Mouse (Mus musculus) ES-Bruce4 (cell line): ENCODE results near the gene 5730522E02Rik. TPM values are rescaled to one million over a fixed set of nuclear protein-coding genes. Genes with fewer than 3 reads are reported as not detected.
A peak's percentile ranks its signal among the peaks of the same experiment; 100 is the strongest.

Source experiments
- H3K27ac ChIP-seq: 2 replicates; pipeline ENCODE4 v1.5.1; 2012; ENCODE audit warnings: low read length, inconsistent platforms; ENCODE audit not compliant: insufficient read depth
- H3K27me3 ChIP-seq: 2 replicates; pipeline ENCODE4 v1.6.1; 2012; ENCODE audit warnings: mild to moderate bottlenecking, low read length, inconsistent platforms; ENCODE audit not compliant: control insufficient read depth, poor library complexity, insufficient read depth, severe bottlenecking
- H3K36me3 ChIP-seq: 2 replicates; pipeline ENCODE4 v1.6.1; 2012; ENCODE audit warnings: inconsistent platforms, mild to moderate bottlenecking, low read length, moderate library complexity; ENCODE audit not compliant: control insufficient read depth, poor library complexity, insufficient read depth, severe bottlenecking
- H3K4me1 ChIP-seq: one replicate; pipeline ENCODE4 v1.8.1; 2011; ENCODE audit warnings: low read length; ENCODE audit not compliant: control insufficient read depth, insufficient read depth
- H3K4me3 ChIP-seq: 2 replicates; pipeline ENCODE4 v1.5.1; 2011; ENCODE audit warnings: low read depth, mild to moderate bottlenecking, low read length
- H3K9ac ChIP-seq: 2 replicates; pipeline ENCODE4 v1.6.1; 2012; ENCODE audit warnings: low read depth, mild to moderate bottlenecking, inconsistent platforms; ENCODE audit not compliant: poor library complexity, severe bottlenecking
- H3K9me3 ChIP-seq: replicated peaks from 2 replicates; pipeline ENCODE4 v1.6.1; 2012; ENCODE audit warnings: mild to moderate bottlenecking, low read length, inconsistent platforms; ENCODE audit not compliant: control insufficient read depth, poor library complexity, insufficient read depth, severe bottlenecking
- CTCF ChIP-seq: IDR thresholded peaks from one replicate; pipeline ENCODE4 v1.8.1; 2011; ENCODE audit warnings: low read depth, low read length
- EP300 ChIP-seq: IDR thresholded peaks from 2 replicates; pipeline ENCODE4 v1.6.1; 2011; ENCODE audit warnings: low read depth, low read length; ENCODE audit not compliant: insufficient read depth
- POLR2A ChIP-seq: IDR thresholded peaks from one replicate; pipeline ENCODE4 v1.8.1; 2011; ENCODE audit warnings: low read length; ENCODE audit not compliant: insufficient read depth
- polyA plus RNA-seq: library from polyadenylated mRNA; stranded (reverse); fragments of >200 nt; gene quantifications from 2 replicates; pipeline ENCODE4 v1.2.4, GENCODE M21; 2011; ENCODE audit warnings: low read depth; ENCODE audit not compliant: missing spikeins, insufficient read depth, insufficient read length

The 5730522E02Rik gene
- polyA plus RNA-seq, 1 experiment, result not detected

- Histone ChIP-seq H3K36me3 (no peaks in the 10 kb centered on the region), H3K4me3 (no peak overlapping the region), H3K27me3 (no peaks in the 10 kb centered on the region), H3K9ac (no peak overlapping the region), H3K9me3 (no peaks in the 10 kb centered on the region), H3K27ac (no peak overlapping the region), H3K4me1 (peaks cover 5% of the 10 kb centered on the region)
- TF ChIP-seq CTCF (no peak), EP300 (no peak), POLR2A (no peak)
Measured at GRCm38 (mm10) chr11:26100077-26100476, 110.5 kb downstream of the 5730522E02Rik start.

GRCm38 (mm10) chr11:26098933-26099332 is 111.6 kb downstream of the 5730522E02Rik start:
- TF ChIP-seq CTCF (no peak), POLR2A (no peak), EP300 (peak; percentile 87)
- no peak overlapping the region for H3K4me3 ChIP-seq
- H3K9me3 ChIP-seq, result no peaks in the 10 kb centered on the region
- H3K36me3 ChIP-seq, result no peaks in the 10 kb centered on the region
- H3K27ac ChIP-seq, result peak overlapping the region; percentile 89
- peaks cover 4% of the 10 kb centered on the region for H3K4me1 ChIP-seq
- no peaks in the 10 kb centered on the region for H3K27me3 ChIP-seq
- no peak overlapping the region for H3K9ac ChIP-seq

DNA sequence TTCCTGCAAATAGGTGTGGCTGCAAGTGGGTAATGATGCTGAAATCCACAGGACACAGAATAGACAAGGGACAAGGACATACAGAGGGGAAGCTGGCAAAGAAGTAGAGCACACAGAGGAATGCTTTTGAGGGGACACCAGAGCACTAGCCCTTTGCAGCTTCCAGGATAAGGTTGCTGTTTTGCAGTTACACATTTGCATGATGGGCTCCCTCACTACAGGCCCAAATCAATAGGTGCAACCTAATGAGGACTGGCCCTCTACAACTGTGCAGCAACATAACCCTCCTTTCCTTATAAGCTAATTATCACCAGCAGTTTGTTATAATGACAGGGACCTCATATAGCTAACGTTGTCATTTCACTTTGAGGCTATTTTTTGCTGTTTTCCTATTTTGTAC is 114.5 kb downstream of the 5730522E02Rik start:
- Histone ChIP-seq H3K36me3 (no peaks in the 10 kb centered on the region), H3K9ac (no peak overlapping the region), H3K27me3 (no peaks in the 10 kb centered on the region), H3K9me3 (no peaks in the 10 kb centered on the region), H3K27ac (no peak overlapping the region), H3K4me3 (no peak overlapping the region), H3K4me1 (peaks cover 2% of the 10 kb centered on the region)
- TF ChIP-seq POLR2A, result no peak
- TF ChIP-seq EP300, result no peak
- TF ChIP-seq CTCF, result no peak

DNA sequence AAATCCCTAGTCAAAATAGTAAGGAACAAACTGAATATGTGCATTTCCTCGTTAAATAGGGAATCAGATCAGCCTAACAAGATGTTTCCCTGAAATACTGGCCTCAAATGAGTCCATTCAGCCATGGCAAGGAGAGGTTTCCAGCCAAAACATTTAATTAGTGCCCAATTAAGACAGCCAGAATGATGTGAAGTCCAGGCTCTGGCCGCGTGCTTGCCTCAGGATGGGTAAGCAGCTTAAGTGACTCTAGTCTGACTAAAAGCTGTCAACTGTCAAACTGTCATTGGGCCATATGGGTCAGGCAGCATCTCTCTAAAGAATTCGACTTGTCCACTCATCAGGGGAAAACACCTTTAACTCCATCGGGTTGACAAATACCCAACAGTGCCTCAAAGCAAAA is 121.6 kb downstream of the 5730522E02Rik start:
- no peaks in the 10 kb centered on the region for H3K9me3 ChIP-seq
- no peak overlapping the region for H3K9ac ChIP-seq
- H3K27ac ChIP-seq, result no peak overlapping the region
- no peaks in the 10 kb centered on the region for H3K4me1 ChIP-seq
- H3K27me3 ChIP-seq, result no peaks in the 10 kb centered on the region
- TF ChIP-seq CTCF (no peak), POLR2A (no peak), EP300 (no peak)
- H3K36me3 ChIP-seq, result no peaks in the 10 kb centered on the region
- H3K4me3 ChIP-seq, result no peak overlapping the region

DNA sequence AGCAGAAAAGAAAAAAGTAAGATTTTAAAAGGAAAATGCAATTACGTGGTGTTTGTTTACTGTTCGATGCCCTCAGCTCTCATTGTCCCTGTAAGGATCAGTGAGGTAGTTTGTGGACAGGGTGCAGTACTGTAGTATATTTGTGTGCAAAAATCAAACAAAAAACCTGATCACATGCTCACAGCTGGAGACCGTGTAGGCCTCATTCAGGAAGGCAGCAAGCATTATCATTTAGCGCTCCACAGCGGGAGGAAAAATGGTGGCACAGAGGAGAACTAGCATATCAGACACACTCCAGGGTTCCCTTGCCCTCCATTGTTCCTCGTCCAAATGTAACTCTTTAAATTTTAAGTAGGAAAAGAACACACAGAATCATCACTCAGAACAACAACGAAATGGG is 123.9 kb downstream of the 5730522E02Rik start:
- Histone ChIP-seq H3K27me3 (no peaks in the 10 kb centered on the region), H3K27ac (no peak overlapping the region), H3K4me3 (no peak overlapping the region), H3K4me1 (no peaks in the 10 kb centered on the region), H3K36me3 (no peaks in the 10 kb centered on the region), H3K9me3 (no peaks in the 10 kb centered on the region), H3K9ac (no peak overlapping the region)
- TF ChIP-seq EP300 (no peak), CTCF (no peak), POLR2A (no peak)

- Histone ChIP-seq H3K4me1 (no peaks in the 10 kb centered on the region), H3K9me3 (no peaks in the 10 kb centered on the region), H3K9ac (no peak overlapping the region), H3K27ac (no peak overlapping the region), H3K27me3 (no peaks in the 10 kb centered on the region), H3K36me3 (no peaks in the 10 kb centered on the region), H3K4me3 (no peak overlapping the region)
- TF ChIP-seq EP300 (no peak), POLR2A (no peak), CTCF (no peak)
Measured at GRCm38 (mm10) chr11:26085380-26086035, 125.1 kb downstream of the 5730522E02Rik start.
